In the genomic region with DNA sequence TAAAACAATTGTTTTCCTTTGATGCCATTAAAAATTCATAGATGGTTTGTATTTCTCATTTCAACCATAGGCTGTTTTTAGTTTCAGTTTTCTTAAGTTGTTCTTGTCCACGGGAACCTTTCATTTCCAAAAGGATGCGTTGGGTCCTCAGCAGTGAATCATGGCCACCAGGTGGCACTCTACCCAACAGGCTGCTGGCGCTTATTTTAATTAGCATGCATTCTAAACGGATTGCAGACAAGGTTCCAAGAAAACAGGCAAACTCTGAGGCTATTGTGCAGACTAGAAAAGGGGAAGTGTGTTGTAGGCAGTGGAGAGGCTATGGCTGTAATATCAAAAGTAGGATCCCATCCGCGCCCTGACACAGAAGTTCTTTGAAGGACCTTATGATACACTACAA, we compare ENCODE assay signal across 9 mouse cellular contexts.
DNase-seq lines count a peak whose midpoint lies in the region; ATAC-seq and TF ChIP-seq lines count a peak whose summit lies in the region.
"Had no signal": no experiment of that assay in that cellular context is flagged by ENCODE, and none has a peak within 500 bp of the region (broad histone marks: within the 10 kb centered on the region; RNA-seq: fewer than 3 reads in every experiment).

No protein-coding gene starts in this region.

- no peak overlapping the region for H3K4me3 ChIP-seq in liver, embryonic 12.5 days
- no peak overlapping the region for H3K4me3 ChIP-seq in cortical plate, adult 2 months (ENCODE audit: insufficient read depth, low read length)
- H3K4me3 ChIP-seq: neural tube, embryonic 12.5 days had no signal

- H3K36me3 ChIP-seq in liver, embryonic 12.5 days = no peaks in the 10 kb centered on the region
- H3K36me3 ChIP-seq: neural tube, embryonic 12.5 days had no signal

- H3K27ac ChIP-seq in liver, embryonic 12.5 days = no peak overlapping the region
- no peak overlapping the region for H3K27ac ChIP-seq in cortical plate, adult 2 months (ENCODE audit: insufficient read depth, low read length)
- H3K27ac ChIP-seq: neural tube, embryonic 12.5 days had no signal

- H3K27me3 ChIP-seq in liver, embryonic 12.5 days (replicated peaks) = no peaks in the 10 kb centered on the region
- H3K27me3 ChIP-seq: neural tube, embryonic 12.5 days had no signal

- peak; percentile 52 for DNase-seq in liver
- DNase-seq in adrenal gland, adult 18-20 months (ENCODE audit: low spot score in 2 of 2) = peak; percentile 17 to 47
- DNase-seq in gastrocnemius, postnatal 4 days (ENCODE audit: low spot score in 2 of 2) = peak; percentile 21 to 48
- peak; percentile 15 for DNase-seq in left cerebral cortex, adult 11 months (ENCODE audit: low spot score)
- peak; percentile 46 for DNase-seq in thymus, postnatal 25 days

- H3K4me2 ChIP-seq in liver, embryonic 12.5 days = no peak overlapping the region
- H3K4me2 ChIP-seq: neural tube, embryonic 12.5 days had no signal

- 0 out of 2 replicates have a peak, but pooled peaks cover 3% of the 10 kb centered on the region for H3K4me1 ChIP-seq in liver, embryonic 12.5 days
- H3K4me1 ChIP-seq in cortical plate, adult 2 months (ENCODE audit: control insufficient read depth, insufficient read depth, low read length) = no peaks in the 10 kb centered on the region
- H3K4me1 ChIP-seq: neural tube, embryonic 12.5 days had no signal

- 37% methylated on average over 6 of the region's 6 CpGs for WGBS in liver, embryonic 12.5 days (ENCODE audit: insufficient replicate concordance)

- ATAC-seq in liver, embryonic 12.5 days = no peak
- ATAC-seq in megakaryocyte-erythroid progenitor cell, adult 5-6 weeks (replicated peaks; ENCODE audit: low FRiP score, low TSS enrichment, poor library complexity, severe bottlenecking) = peak; percentile 63; the same call in 1 of the 2 replicates

- no peak for TF ChIP-seq POLR2A in cortical plate, adult 2 months (IDR thresholded peaks at IDR 0.05; ENCODE audit: extremely low read depth, insufficient read depth, low read length)

- TF ChIP-seq CTCF in cortical plate, adult 2 months (IDR thresholded peaks at IDR 0.05; ENCODE audit: extremely low read depth, insufficient read depth, low read length) = peak; percentile 66

- no peaks in the 10 kb centered on the region for H3K9me3 ChIP-seq in liver, embryonic 12.5 days (replicated peaks)
- H3K9me3 ChIP-seq: neural tube, embryonic 12.5 days had no signal

- no peak overlapping the region for H3K9ac ChIP-seq in liver, embryonic 12.5 days
- H3K9ac ChIP-seq: neural tube, embryonic 12.5 days had no signal
